Mouse (Mus musculus) intestine, embryonic 14.5 days (tissue): ENCODE data around the gene Gm38655. TPM values are rescaled to one million over a fixed set of nuclear protein-coding genes. Genes with fewer than 3 reads are reported as not detected.
A peak's percentile ranks its signal among the peaks of the same experiment; 100 is the strongest.

Experiments
- ATAC-seq: fragments of 200-750 bp; cut with Nextera tagmentation; replicated peaks from 2 replicates; pipeline ENCODE4 v1.8.0; 2017; ENCODE audit warnings: low read depth, moderate number of reproducible peaks, moderate TSS enrichment, moderate library complexity; ENCODE audit not compliant: low FRiP score, low TSS enrichment
- DNase-seq: peaks from one replicate; pipeline ENCODE4 v3.0.0-alpha.2; 2018; ENCODE audit warnings: low spot score
- H3K27ac ChIP-seq: fragments of 300-500 bp; sonication (generic); 2 replicates; pipeline ENCODE4 v1.5.1; 2014; ENCODE audit warnings: low read depth, mild to moderate bottlenecking, control low read depth
- H3K27me3 ChIP-seq: fragments of 300-500 bp; sonication (generic); replicated peaks from 2 replicates; pipeline ENCODE4 v1.6.1; 2014; ENCODE audit warnings: low read length, control low read depth; ENCODE audit not compliant: control insufficient read depth, insufficient read depth
- H3K36me3 ChIP-seq: fragments of 300-500 bp; sonication (generic); 2 replicates; pipeline ENCODE4 v1.6.1; 2014; ENCODE audit warnings: low read length, control low read depth; ENCODE audit not compliant: control insufficient read depth, insufficient read depth
- H3K4me1 ChIP-seq: fragments of 300-500 bp; sonication (generic); replicated peaks from 2 replicates; pipeline ENCODE4 v1.6.1; 2014; ENCODE audit warnings: low read length, control low read depth, mixed read lengths; ENCODE audit not compliant: control insufficient read depth, insufficient read depth
- H3K4me2 ChIP-seq: fragments of 300-500 bp; sonication (generic); 2 replicates; pipeline ENCODE4 v1.6.1; 2014; ENCODE audit warnings: low read length
- H3K4me3 ChIP-seq: fragments of 300-500 bp; sonication (generic); 2 replicates; pipeline ENCODE4 v1.5.1; 2014; ENCODE audit warnings: low read depth, low read length, control low read depth, mixed read lengths
- H3K9ac ChIP-seq: fragments of 300-500 bp; sonication (generic); 2 replicates; pipeline ENCODE4 v1.6.1; 2014; ENCODE audit warnings: mild to moderate bottlenecking, low read length
- H3K9me3 ChIP-seq: fragments of 300-500 bp; sonication (generic); 2 replicates; pipeline ENCODE4 v1.6.1; 2016; ENCODE audit warnings: low read length, control low read depth; ENCODE audit not compliant: control insufficient read depth
- WGBS: fragments of 180-500 bp; shearing (Covaris S2); extraction: QIAGEN DNeasy Blood & Tissue Kit; methylation state at CpG from one replicate; pipeline ENCODE4 v1.1.7; 2014; 5-methylcytosine and 5-hydroxymethylcytosine counted together
- polyA plus RNA-seq: library from polyadenylated mRNA; unstranded; fragments of >200 nt; fragmentation: Nextera tagmentation; extraction: Ambion mirVana; gene quantifications from 2 replicates; pipeline ENCODE4 v1.2.1, GENCODE M21; 2014

The Gm38655 gene
- polyA plus RNA-seq, 1 experiment from 2014 or later, result 0.41 TPM

DNA sequence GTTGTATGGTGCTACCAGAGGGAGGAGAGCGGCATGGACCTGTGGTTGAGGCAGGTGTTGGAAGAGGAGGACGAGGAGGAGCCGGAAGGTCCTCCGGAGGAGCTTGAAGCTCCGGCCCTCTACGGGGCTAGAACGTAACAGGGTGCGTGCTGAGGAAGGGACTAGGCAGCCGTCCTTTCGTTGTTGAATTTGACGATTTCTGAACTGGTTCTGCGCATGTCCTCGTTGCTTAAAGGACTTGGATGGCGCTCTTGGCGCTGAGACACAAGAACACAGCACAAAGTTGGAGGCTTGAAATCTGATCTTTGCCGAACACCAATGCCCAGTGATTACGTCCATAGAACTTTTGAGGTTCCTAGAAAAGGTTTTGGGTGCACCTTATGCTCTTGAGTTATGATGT is 9.7 kb upstream of the Gm38655 start:
- Histone ChIP-seq H3K9ac (peak overlapping the region; percentile 63), H3K27me3 (no peaks in the 10 kb centered on the region), H3K4me3 (peak overlapping the region; percentile 92), H3K27ac (peak overlapping the region; percentile 86; the same call in 1 of the 2 replicates), H3K4me2 (peak overlapping the region; percentile 78), H3K36me3 (peaks cover 9% of the 10 kb centered on the region; the same call in 1 of the 2 replicates), H3K4me1 (peaks cover 20% of the 10 kb centered on the region), H3K9me3 (no peaks in the 10 kb centered on the region)
- 7% methylated on average over 17 of the region's 17 CpGs for WGBS
- ATAC-seq (peak; percentile 21), DNase-seq (peak; percentile 53)

DNA sequence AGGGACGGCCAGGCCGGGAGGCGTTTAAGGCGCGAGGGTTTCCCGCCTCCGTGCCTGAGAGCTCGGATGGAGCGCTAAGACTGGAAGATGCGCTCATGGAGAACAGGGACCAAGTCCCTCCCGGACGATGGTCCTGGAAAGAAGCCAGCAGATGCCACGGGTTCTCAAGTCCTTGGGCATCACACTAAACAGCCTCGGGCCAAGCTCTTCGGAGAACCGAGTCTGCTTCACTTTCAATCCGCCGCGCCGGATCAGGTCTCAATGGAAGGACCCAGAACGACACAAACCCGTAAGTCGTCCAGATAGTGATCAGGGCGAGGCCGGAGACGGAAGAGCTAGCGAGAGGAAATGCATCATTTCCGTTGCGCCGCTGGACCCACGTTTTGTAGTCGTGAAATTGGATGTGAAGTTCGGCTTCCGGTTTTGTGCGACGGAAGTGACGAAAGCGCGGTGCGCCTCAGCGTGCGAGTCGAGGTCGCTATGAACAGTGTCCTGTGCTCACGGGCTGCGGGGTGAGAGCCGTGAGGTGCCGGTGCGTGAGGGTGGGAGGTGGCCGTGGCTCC is 8.9 kb upstream of the Gm38655 start, which contains the start of gene BC003965:
BC003965 (plus strand) TSS at position 426 of the 563 bp plus-strand sequence.
- WGBS, result under 1% methylated on average over 50 of the region's 50 CpGs

DNA sequence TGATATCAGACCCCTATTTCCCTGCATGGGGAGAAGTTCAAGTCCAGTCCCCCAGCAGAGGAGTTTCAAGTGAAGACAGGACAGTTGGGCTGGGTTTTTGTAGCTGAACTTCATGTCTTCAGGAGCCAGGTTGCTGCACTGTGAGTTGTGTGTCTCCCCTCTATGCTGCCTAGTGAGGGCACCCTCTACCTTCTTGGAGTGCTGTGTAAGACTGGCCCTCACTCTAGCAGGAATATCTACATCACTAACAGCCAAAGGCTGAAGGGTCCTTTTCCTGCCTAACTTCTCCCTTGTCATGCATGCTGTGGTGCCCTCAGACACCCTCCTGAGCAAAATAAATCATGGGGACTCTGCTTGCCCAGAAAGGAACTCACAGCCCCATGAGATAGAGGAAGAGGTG is 8.0 kb upstream of the Gm38655 start:
- H3K27ac ChIP-seq, result no peak overlapping the region
- H3K36me3 ChIP-seq, result peaks cover 9% of the 10 kb centered on the region; the same call in 1 of the 2 replicates
- H3K27me3 ChIP-seq, result no peaks in the 10 kb centered on the region
- ATAC-seq (no peak), DNase-seq (no peak)
- no peak overlapping the region for H3K9ac ChIP-seq
- H3K9me3 ChIP-seq, result no peaks in the 10 kb centered on the region
- peak overlapping the region; percentile 83 for H3K4me2 ChIP-seq
- H3K4me3 ChIP-seq, result no peak overlapping the region
- H3K4me1 ChIP-seq, result peaks cover 12% of the 10 kb centered on the region

More for the DNA sequence above, 8.9 kb upstream of the Gm38655 start, which contains the start of gene BC003965:
- DNase-seq (peak; percentile 99), ATAC-seq (peak; percentile 83)
- Histone ChIP-seq H3K27ac (peak within 1 kb of the TSS; percentile 86), H3K9ac (peak within 1 kb of the TSS; percentile 63), H3K4me3 (peak within 1 kb of the TSS; percentile 92), H3K27me3 (no peaks in the 10 kb centered on the region), H3K9me3 (no peaks in the 10 kb centered on the region), H3K36me3 (peaks cover 9% of the 10 kb centered on the region; the same call in 1 of the 2 replicates), H3K4me1 (peaks cover 14% of the 10 kb centered on the region), H3K4me2 (peak within 1 kb of the TSS; percentile 83)

DNA sequence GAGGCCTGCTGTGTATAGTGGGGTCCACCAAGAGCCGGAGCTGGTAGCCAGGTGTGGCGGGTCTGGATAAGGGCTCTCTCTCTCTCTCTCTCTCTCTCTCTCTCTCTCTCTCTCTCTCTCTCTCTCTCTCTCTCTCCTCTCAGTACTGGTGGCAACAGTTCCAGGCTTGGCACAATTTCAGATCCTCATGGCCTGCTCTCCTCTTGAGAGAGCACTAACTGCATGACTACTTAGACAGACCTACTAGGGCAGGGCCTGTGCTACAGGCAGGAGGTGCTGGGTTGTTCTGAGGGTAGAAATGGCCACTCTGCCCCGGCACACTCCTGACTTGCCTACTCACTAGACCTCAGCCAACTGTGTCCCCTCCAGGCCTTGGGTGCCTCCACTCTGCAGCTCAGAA is 2.7 kb downstream of the Gm38655 start:
- H3K4me1 ChIP-seq, result no peaks in the 10 kb centered on the region
- no peaks in the 10 kb centered on the region for H3K36me3 ChIP-seq
- ATAC-seq (no peak), DNase-seq (no peak)
- WGBS, result 80% methylated on average over 3 of the region's 3 CpGs
- H3K27ac ChIP-seq, result no peak overlapping the region
- H3K9ac ChIP-seq, result no peak overlapping the region
- H3K4me2 ChIP-seq, result no peak overlapping the region
- H3K4me3 ChIP-seq, result no peak overlapping the region
- H3K27me3 ChIP-seq, result no peaks in the 10 kb centered on the region
- no peaks in the 10 kb centered on the region for H3K9me3 ChIP-seq

DNA sequence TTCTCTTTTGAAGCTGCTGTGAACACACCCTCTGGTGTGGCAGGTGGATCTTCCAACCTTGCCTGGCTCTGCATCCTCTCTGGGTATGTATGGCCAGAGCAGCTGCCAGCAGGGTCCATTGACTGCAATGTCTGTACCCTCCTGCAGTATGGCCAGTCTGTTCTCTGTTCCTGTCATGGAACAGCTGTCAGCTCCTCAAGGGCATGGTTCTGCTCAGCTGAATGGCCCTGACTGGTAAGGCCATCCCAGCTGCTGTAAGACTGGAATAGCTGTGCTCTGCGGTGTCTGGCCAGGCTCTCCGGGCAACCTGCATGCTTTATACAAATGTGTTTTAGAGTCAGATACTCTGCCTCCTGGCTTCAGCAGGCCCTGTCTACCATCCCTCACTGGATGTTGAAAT is 5.6 kb downstream of the Gm38655 start:
- 85% methylated on average over 2 of the region's 2 CpGs for WGBS
- no peak for ATAC-seq
- DNase-seq, result no peak

DNA sequence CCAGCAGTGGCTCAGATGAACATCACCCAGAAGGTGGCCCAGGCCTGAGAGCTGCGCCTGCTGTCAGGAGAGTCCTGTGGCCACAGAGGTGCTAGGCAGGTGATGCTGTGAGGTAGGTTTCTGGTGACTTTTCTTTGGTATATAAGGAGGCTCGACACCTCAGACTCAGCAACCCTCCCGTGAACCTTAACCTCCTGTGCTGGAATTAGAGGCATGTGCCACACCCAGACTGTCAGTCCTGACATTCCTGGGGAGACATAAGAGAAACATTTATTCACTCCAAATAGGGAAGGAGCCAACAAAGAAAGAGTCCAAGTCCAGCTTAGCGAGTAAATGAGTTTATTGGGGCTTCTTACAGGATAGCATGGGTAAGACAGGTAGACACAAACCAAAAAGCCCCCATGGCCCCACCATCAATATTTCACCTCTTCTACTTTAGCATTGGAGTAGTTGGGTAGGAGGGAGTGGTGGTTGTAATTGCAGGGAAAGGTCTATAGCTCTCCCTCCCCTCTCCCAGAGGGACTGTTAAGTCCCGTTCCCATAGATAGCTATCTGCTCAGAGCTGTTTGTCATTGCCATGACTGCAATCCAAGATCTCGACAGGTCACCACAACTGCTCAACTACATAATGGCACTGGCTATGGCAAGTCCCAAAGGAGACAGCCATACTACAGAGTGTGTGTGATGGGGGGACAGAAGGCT is 9.2 kb downstream of the Gm38655 start:
- Histone ChIP-seq H3K4me3 (no peak overlapping the region), H3K27ac (no peak overlapping the region), H3K27me3 (no peaks in the 10 kb centered on the region), H3K4me2 (no peak overlapping the region), H3K4me1 (no peaks in the 10 kb centered on the region), H3K36me3 (0 out of 2 replicates have a peak, but pooled peaks cover 3% of the 10 kb centered on the region), H3K9me3 (no peaks in the 10 kb centered on the region), H3K9ac (no peak overlapping the region)
- 43% methylated on average over 6 of the region's 6 CpGs for whole genome bisulfite sequencing
- no peak for DNase-seq
- ATAC-seq, result no peak; the same call in 1 of the 2 replicates

More for the DNA sequence above, 5.6 kb downstream of the Gm38655 start:
- Histone ChIP-seq H3K27me3 (no peaks in the 10 kb centered on the region), H3K27ac (no peak overlapping the region), H3K9ac (no peak overlapping the region), H3K9me3 (no peaks in the 10 kb centered on the region), H3K4me1 (no peaks in the 10 kb centered on the region), H3K36me3 (no peaks in the 10 kb centered on the region), H3K4me2 (no peak overlapping the region), H3K4me3 (no peak overlapping the region)

DNA sequence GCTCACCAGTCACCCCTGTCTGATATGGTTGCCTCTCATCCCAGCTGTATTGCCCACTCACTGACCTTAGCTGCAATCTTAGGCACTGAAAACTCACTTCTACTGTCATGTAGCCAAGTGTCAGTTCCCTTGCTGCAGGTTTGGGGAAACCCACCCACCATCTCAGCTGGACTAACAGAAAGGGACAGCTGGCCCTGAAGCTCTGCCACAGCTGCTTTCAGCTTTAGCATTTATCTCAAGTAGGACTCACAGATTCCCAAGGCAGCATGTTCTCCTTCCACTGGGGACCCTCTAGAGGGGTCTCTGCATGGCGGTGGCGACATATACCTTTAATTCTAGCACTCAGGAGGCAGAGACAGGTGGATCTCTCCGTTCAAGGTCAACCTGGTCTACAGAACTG is 10.5 kb downstream of the Gm38655 start:
- WGBS, result 87% methylated on average over 3 of the region's 3 CpGs
- no peaks in the 10 kb centered on the region for H3K4me1 ChIP-seq
- ATAC-seq (no peak), DNase-seq (no peak)
- H3K27ac ChIP-seq, result no peak overlapping the region
- H3K9me3 ChIP-seq, result no peaks in the 10 kb centered on the region
- no peak overlapping the region for H3K4me2 ChIP-seq
- no peak overlapping the region for H3K4me3 ChIP-seq
- H3K27me3 ChIP-seq, result no peaks in the 10 kb centered on the region
- H3K9ac ChIP-seq, result no peak overlapping the region
- peaks cover 15% of the 10 kb centered on the region for H3K36me3 ChIP-seq

DNA sequence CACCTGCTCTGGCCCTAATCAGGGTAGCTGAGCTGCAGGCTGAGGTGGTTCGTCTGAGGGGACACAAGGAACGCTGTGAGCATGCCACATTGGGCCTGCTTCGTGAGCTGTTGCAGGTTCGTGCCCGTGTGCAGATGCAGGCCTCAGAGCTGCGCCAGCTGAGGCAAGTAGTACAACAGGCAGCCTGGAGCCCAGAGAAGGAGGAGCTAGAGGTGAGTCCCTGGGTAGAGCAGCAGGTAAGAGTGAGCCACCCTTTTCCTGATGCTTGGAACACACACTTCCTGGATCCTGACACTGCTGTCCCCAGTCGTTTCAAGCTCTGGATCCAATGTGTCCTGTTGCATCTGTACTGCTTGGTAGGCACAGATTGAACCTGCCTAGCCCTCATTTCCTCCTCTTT is 11.9 kb downstream of the Gm38655 start:
- no peak overlapping the region for H3K4me3 ChIP-seq
- H3K4me2 ChIP-seq, result no peak overlapping the region
- 66% methylated on average over 7 of the region's 7 CpGs for WGBS
- DNase-seq (no peak), ATAC-seq (no peak)
- peaks cover 25% of the 10 kb centered on the region for H3K36me3 ChIP-seq
- H3K4me1 ChIP-seq, result no peaks in the 10 kb centered on the region
- no peaks in the 10 kb centered on the region for H3K9me3 ChIP-seq
- no peak overlapping the region for H3K27ac ChIP-seq
- no peaks in the 10 kb centered on the region for H3K27me3 ChIP-seq
- no peak overlapping the region for H3K9ac ChIP-seq
